ENCODE assay signal across 17 mouse cellular contexts in the genomic region with DNA sequence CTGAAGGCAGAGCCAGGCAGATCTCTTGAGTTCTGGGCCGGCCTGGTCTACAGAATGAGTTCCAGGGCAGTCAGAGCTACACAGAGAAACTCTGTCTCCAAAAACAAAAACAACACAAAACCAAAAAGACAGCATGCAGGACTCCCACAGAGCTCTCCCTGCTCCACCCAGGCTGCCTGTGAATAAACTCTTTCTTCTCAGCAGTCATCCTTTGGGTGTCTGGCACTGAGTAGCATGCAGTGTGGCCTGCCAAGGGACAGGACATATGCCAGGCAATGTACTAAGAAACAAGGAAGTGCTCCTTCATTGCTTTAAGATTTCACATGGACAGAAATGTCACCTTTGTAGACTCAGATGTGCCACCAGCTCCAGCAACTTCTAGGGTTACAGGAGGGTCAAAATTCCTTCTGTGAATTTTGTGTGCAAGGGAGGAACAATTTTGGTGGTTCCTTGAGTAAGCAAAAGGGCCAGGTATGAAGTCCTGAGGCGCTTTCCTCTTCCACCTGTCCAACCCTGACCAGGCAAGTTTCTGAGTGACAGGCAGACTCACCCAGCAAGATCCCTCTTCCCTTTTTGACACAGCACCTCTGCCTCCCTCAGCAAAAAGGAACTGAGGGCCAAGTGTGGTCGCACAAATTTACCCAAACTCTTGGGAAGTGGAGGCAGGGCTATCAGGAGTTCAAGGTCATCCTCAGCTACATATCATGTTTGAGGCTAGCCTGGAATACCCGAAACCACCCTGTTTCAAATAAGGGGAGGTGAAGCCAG. TPM values are rescaled to one million over a fixed set of nuclear protein-coding genes. Genes with fewer than 3 reads are reported as not detected.
A peak's percentile ranks its signal among the peaks of the same experiment; 100 is the strongest.
DNase-seq lines count a peak whose midpoint lies in the region; ATAC-seq and TF ChIP-seq lines count a peak whose summit lies in the region.
"Had no signal": no experiment of that assay in that cellular context is flagged by ENCODE, and none has a peak within 500 bp of the region (broad histone marks: within the 10 kb centered on the region; RNA-seq: fewer than 3 reads in every experiment).

No protein-coding gene starts in this region.

- peaks cover 0 to 20% of the 10 kb centered on the region in 2 experiments; a peak in 2 of 4 replicates for H3K36me3 ChIP-seq in MEL (ENCODE audit: control insufficient read depth in 1 of 2, insufficient read depth in 2 of 2, low read length in 2 of 2)
- H3K36me3 ChIP-seq in kidney, embryonic 14.5 days (ENCODE audit: control insufficient read depth, insufficient read depth, low read length), result no peaks in the 10 kb centered on the region
- H3K36me3 ChIP-seq: hindbrain, embryonic 15.5 days; midbrain, embryonic 13.5 days had no signal

- TF ChIP-seq POLR2A in MEL (IDR thresholded peaks at IDR 0.05; ENCODE audit: control insufficient read depth in 1 of 2, insufficient read depth in 1 of 2, low read depth in 1 of 2, low read length in 2 of 2, poor library complexity in 1 of 2), result no peak

- peaks cover 3 to 20% of the 10 kb centered on the region in 2 experiments for H3K4me1 ChIP-seq in MEL (ENCODE audit: control insufficient read depth in 1 of 2, insufficient read depth in 2 of 2, low read length in 2 of 2)
- H3K4me1 ChIP-seq in kidney, embryonic 14.5 days (ENCODE audit: control insufficient read depth, insufficient read depth, low read length), result no peaks in the 10 kb centered on the region
- H3K4me1 ChIP-seq: hindbrain, embryonic 15.5 days; midbrain, embryonic 13.5 days had no signal

- H3K79me2 ChIP-seq in MEL (ENCODE audit: control insufficient read depth, insufficient read depth, low read length, poor library complexity), result no peaks in the 10 kb centered on the region

- no peak overlapping the region for H3K9ac ChIP-seq in MEL (ENCODE audit: control insufficient read depth, low read depth, low read length, poor library complexity, severe bottlenecking)
- no peak overlapping the region for H3K9ac ChIP-seq in kidney, embryonic 14.5 days (ENCODE audit: low read depth, low read length)
- H3K9ac ChIP-seq: hindbrain, embryonic 15.5 days; liver, embryonic 14.5 days; midbrain, embryonic 13.5 days had no signal

- peak overlapping the region; percentile 69 for H3K27ac ChIP-seq in layer of hippocampus, adult 2 months
- no peak overlapping the region for H3K27ac ChIP-seq in MEL (ENCODE audit: control insufficient read depth, low read depth, low read length)
- no peak overlapping the region for H3K27ac ChIP-seq in kidney, embryonic 14.5 days (ENCODE audit: low read depth, low read length)
- H3K27ac ChIP-seq: hindbrain, embryonic 15.5 days; liver, embryonic 14.5 days; midbrain, embryonic 13.5 days had no signal

- no peaks in the 10 kb centered on the region for H3K27me3 ChIP-seq in MEL (ENCODE audit: control insufficient read depth in 1 of 2, insufficient read depth in 2 of 2, low read length in 2 of 2)
- H3K27me3 ChIP-seq in kidney, embryonic 14.5 days (ENCODE audit: control insufficient read depth, insufficient read depth, low read length), result no peaks in the 10 kb centered on the region

- no peak overlapping the region for H3K4me3 ChIP-seq in layer of hippocampus, adult 2 months
- H3K4me3 ChIP-seq in MEL (ENCODE audit: control insufficient read depth in 1 of 2, insufficient read depth in 1 of 2, low read depth in 2 of 2, low read length in 2 of 2), result no peak overlapping the region
- H3K4me3 ChIP-seq in kidney, embryonic 14.5 days (ENCODE audit: low read length), result no peak overlapping the region
- H3K4me3 ChIP-seq: hindbrain, embryonic 15.5 days; midbrain, embryonic 13.5 days had no signal

- TF ChIP-seq RAD21 in MEL (IDR thresholded peaks at IDR 0.05; ENCODE audit: low read depth, low read length), result no peak

- 73% methylated on average over 4 of the region's 4 CpGs for WGBS in kidney, embryonic 14.5 days

- no peak for TF ChIP-seq CTCF in layer of hippocampus, adult 2 months (conservative IDR thresholded peaks at IDR 0.05)
- no peak for TF ChIP-seq CTCF in MEL (IDR thresholded peaks at IDR 0.05 in 2 of 3, conservative IDR thresholded peaks at IDR 0.05 in 1 of 3; ENCODE audit: control insufficient read depth in 1 of 3, insufficient read depth in 1 of 3, low read depth in 2 of 3, low read length in 3 of 3, poor library complexity in 1 of 3, severe bottlenecking in 1 of 3)

- H3K4me2 ChIP-seq in kidney, embryonic 14.5 days (replicated peaks; ENCODE audit: low read depth, low read length), result no peak overlapping the region
- H3K4me2 ChIP-seq: hindbrain, embryonic 15.5 days; midbrain, embryonic 13.5 days had no signal

- no peak for DNase-seq in layer of hippocampus, adult 2 months (ENCODE audit: low spot score in 2 of 2)
- DNase-seq in layer of hippocampus, postnatal 14 days (ENCODE audit: low spot score in 2 of 2), result no peak
- DNase-seq in MEL (ENCODE audit: low read depth, low spot score), result peak; percentile 40
- no peak for DNase-seq in heart, adult 8-10 months (ENCODE audit: low spot score)
- DNase-seq: cerebellum, adult 9-10 months; heart, postnatal 14 days; kidney, adult 8-10 months; kidney, postnatal 4 days; lung, postnatal 4 days; thymus, postnatal 25 days had no signal

- H3K9me3 ChIP-seq in MEL (replicated peaks; ENCODE audit: insufficient read depth, low read length), result no peaks in the 10 kb centered on the region
- H3K9me3 ChIP-seq in kidney, embryonic 14.5 days (ENCODE audit: control insufficient read depth, low read length), result no peaks in the 10 kb centered on the region
- H3K9me3 ChIP-seq: hindbrain, embryonic 15.5 days; midbrain, embryonic 13.5 days had no signal

- peak; percentile 51 for ATAC-seq in common myeloid progenitor, adult 5-6 weeks (replicated peaks; ENCODE audit: low read depth, poor library complexity, severe bottlenecking)
- ATAC-seq in megakaryocyte, adult 5-6 weeks (ENCODE audit: poor library complexity, severe bottlenecking), result peak; percentile 70
- ATAC-seq in kidney, embryonic 14.5 days (ENCODE audit: low FRiP score, low TSS enrichment), result no peak
- ATAC-seq: forebrain, embryonic 16.5 days; midbrain, embryonic 13.5 days had no signal

- peak in 1 of 2 experiments; percentile 24; a peak in 1 of 4 replicates for TF ChIP-seq EP300 in MEL (IDR thresholded peaks at IDR 0.05; ENCODE audit: low read depth in 1 of 2, low read length in 2 of 2)

RNA-seq across cellular contexts. Expression of gene Taldo1, which starts 10.7 kb away (rescaled TPM):
- total RNA-seq in layer of hippocampus, adult 2 months (2021), result 100 to 1,000 TPM; 111 to 114 TPM
- total RNA-seq in layer of hippocampus, postnatal 14 days (2021), result 100 to 1,000 TPM; 129 to 140 TPM
- total RNA-seq in MEL (2012; rRNA removed), result 415 and 498 TPM in 2 replicates
- 100 to 1,000 TPM in 1 of 2 experiments, not detected in 1; 298 TPM for polyA plus RNA-seq in MEL (2012; ENCODE audit: insufficient read depth in 1 of 2, insufficient read length in 2 of 2, low read depth in 1 of 2, low replicate concordance in 2 of 2, missing spikeins in 1 of 2)
- total RNA-seq in common myeloid progenitor, adult 5-6 weeks (2017), result 295 and 302 TPM in 2 replicates
- 197 and 213 TPM in 2 replicates for total RNA-seq in megakaryocyte, adult 5-6 weeks (2015)
- total RNA-seq in megakaryocyte, adult 5-6 weeks (2017), result 795 and 884 TPM in 2 replicates
- polyA plus RNA-seq in kidney, embryonic 14.5 days (2014; fragmentation: Nextera tagmentation; extraction: Ambion mirVana), result 321 and 322 TPM in 2 replicates
- total RNA-seq in heart, adult 8-10 months (2022), result 100 to 1,000 TPM; 107 to 115 (median 110) TPM

RNA-seq across cellular contexts. Expression of gene Gatd1, which starts 32.7 kb away (rescaled TPM):
- total RNA-seq in layer of hippocampus, adult 2 months (2021), result 10 to 100 TPM; 42.1 to 45.1 TPM
- total RNA-seq in layer of hippocampus, postnatal 14 days (2021), result 10 to 100 TPM; 37.4 to 37.6 TPM
- total RNA-seq in MEL (2012; rRNA removed), result 21.0 and 21.6 TPM in 2 replicates
- 10 to 100 TPM in 1 of 2 experiments, not detected in 1; 35.9 TPM for polyA plus RNA-seq in MEL (2012; ENCODE audit: insufficient read depth in 1 of 2, insufficient read length in 2 of 2, low read depth in 1 of 2, low replicate concordance in 2 of 2, missing spikeins in 1 of 2)
- 11.4 and 12.7 TPM in 2 replicates for total RNA-seq in common myeloid progenitor, adult 5-6 weeks (2017)
- total RNA-seq in megakaryocyte, adult 5-6 weeks (2015), result 22.8 and 26.4 TPM in 2 replicates
- 12.9 and 13.1 TPM in 2 replicates for total RNA-seq in megakaryocyte, adult 5-6 weeks (2017)
- 50.7 and 54.5 TPM in 2 replicates for polyA plus RNA-seq in kidney, embryonic 14.5 days (2014; fragmentation: Nextera tagmentation; extraction: Ambion mirVana)
- total RNA-seq in heart, adult 8-10 months (2022), result 10 to 100 TPM; 13.3 to 16.0 (median 14.8) TPM

RNA-seq across cellular contexts. Expression of gene Eps8l2, which starts 42.6 kb away (rescaled TPM):
- 1 to 10 TPM; 4.9 to 5.1 TPM for total RNA-seq in layer of hippocampus, adult 2 months (2021)
- 1 to 10 TPM; 5.5 to 7.8 TPM for total RNA-seq in layer of hippocampus, postnatal 14 days (2021)
- 0.46 TPM in 1 of 2 replicates, not detected in the other for total RNA-seq in MEL (2012; rRNA removed)
- polyA plus RNA-seq in MEL (2012; ENCODE audit: insufficient read depth in 1 of 2, insufficient read length in 2 of 2, low read depth in 1 of 2, low replicate concordance in 2 of 2, missing spikeins in 1 of 2), result under 1 TPM in 1 of 2 experiments, not detected in 1; 0.10 TPM
- 1.1 TPM in 1 of 2 replicates, not detected in the other for total RNA-seq in common myeloid progenitor, adult 5-6 weeks (2017)
- total RNA-seq in megakaryocyte, adult 5-6 weeks (2015), result not detected in 2 replicates
- not detected in 2 replicates for total RNA-seq in megakaryocyte, adult 5-6 weeks (2017)
- polyA plus RNA-seq in kidney, embryonic 14.5 days (2014; fragmentation: Nextera tagmentation; extraction: Ambion mirVana), result 9.6 and 18.0 TPM in 2 replicates
- 1 to 10 TPM; 3.7 to 5.0 (median 3.9) TPM for total RNA-seq in heart, adult 8-10 months (2022)

RNA-seq across cellular contexts. Expression of gene Cend1, which starts 48.0 kb away (rescaled TPM):
- 100 to 1,000 TPM; 251 to 263 TPM for total RNA-seq in layer of hippocampus, adult 2 months (2021)
- total RNA-seq in layer of hippocampus, postnatal 14 days (2021), result 100 to 1,000 TPM; 332 to 341 TPM
- total RNA-seq in MEL (2012; rRNA removed), result not detected in 2 replicates
- polyA plus RNA-seq in MEL (2012; ENCODE audit: insufficient read depth in 1 of 2, insufficient read length in 2 of 2, low read depth in 1 of 2, low replicate concordance in 2 of 2, missing spikeins in 1 of 2), result not detected
- not detected in 2 replicates for total RNA-seq in common myeloid progenitor, adult 5-6 weeks (2017)
- 0.18 TPM in 1 of 2 replicates, not detected in the other for total RNA-seq in megakaryocyte, adult 5-6 weeks (2015)
- not detected in 2 replicates for total RNA-seq in megakaryocyte, adult 5-6 weeks (2017)
- polyA plus RNA-seq in kidney, embryonic 14.5 days (2014; fragmentation: Nextera tagmentation; extraction: Ambion mirVana), result 0.46 and 1.6 TPM in 2 replicates
- total RNA-seq in heart, adult 8-10 months (2022), result 1 to 10 TPM in 3 of 4 experiments, under 1 TPM in 1; 0.78 to 1.7 (median 1.4) TPM
- polyA plus RNA-seq: liver, embryonic 14.5 days had no signal

RNA-seq across cellular contexts. Expression of gene Tmem80, which starts 53.7 kb away (rescaled TPM):
- 10 to 100 TPM; 32.9 to 33.7 TPM for total RNA-seq in layer of hippocampus, adult 2 months (2021)
- 10 to 100 TPM; 30.2 to 30.8 TPM for total RNA-seq in layer of hippocampus, postnatal 14 days (2021)
- total RNA-seq in MEL (2012; rRNA removed), result 12.2 and 12.3 TPM in 2 replicates
- polyA plus RNA-seq in MEL (2012; ENCODE audit: insufficient read depth in 1 of 2, insufficient read length in 2 of 2, low read depth in 1 of 2, low replicate concordance in 2 of 2, missing spikeins in 1 of 2), result 10 to 100 TPM in 1 of 2 experiments, not detected in 1; 27.7 TPM
- total RNA-seq in common myeloid progenitor, adult 5-6 weeks (2017), result 7.4 and 9.0 TPM in 2 replicates
- 11.8 and 12.0 TPM in 2 replicates for total RNA-seq in megakaryocyte, adult 5-6 weeks (2015)
- 6.0 and 8.7 TPM in 2 replicates for total RNA-seq in megakaryocyte, adult 5-6 weeks (2017)
- polyA plus RNA-seq in kidney, embryonic 14.5 days (2014; fragmentation: Nextera tagmentation; extraction: Ambion mirVana), result 36.7 and 46.8 TPM in 2 replicates
- 10 to 100 TPM; 13.7 to 16.6 (median 15.5) TPM for total RNA-seq in heart, adult 8-10 months (2022)
